Mouse (Mus musculus): ENCODE results near the gene Cnot8. TPM values are rescaled to one million over a fixed set of nuclear protein-coding genes. Genes with fewer than 3 reads are reported as not detected.

Cnot8 gene
- polyA plus RNA-seq, 1 experiment: 78.0 TPM

GRCm38 (mm10) chr11:58165072-58165471, 61.1 kb downstream of the Cnot8 start:
- no peak for DNase-seq (ENCODE audit: low spot score)

GRCm38 (mm10) chr11:58167822-58168166, 63.8 kb downstream of the Cnot8 start:
- no peak for DNase-seq (ENCODE audit: low spot score)

Other genes starting within 250 kb of the Cnot8 start
- 31.1 and 42.6 TPM in 2 replicates for gene Larp1, start 95.1 kb upstream of the Cnot8 start, polyA plus RNA-seq (2012; rRNA removed)
- not detected in 2 replicates for gene Gm12248, start 11.0 kb upstream of the Cnot8 start, polyA plus RNA-seq (2012; rRNA removed)
- 6.6 and 7.1 TPM in 2 replicates for gene Gemin5, start 64.4 kb downstream of the Cnot8 start, polyA plus RNA-seq (2012; rRNA removed)
- gene Mrpl22, start 67.5 kb downstream of the Cnot8 start, polyA plus RNA-seq (2012; rRNA removed): 50.3 and 66.3 TPM in 2 replicates
- 23.8 and 57.1 TPM in 2 replicates for gene Igtp, start 95.4 kb downstream of the Cnot8 start, polyA plus RNA-seq (2012; rRNA removed)
- 22.1 and 54.2 TPM in 2 replicates for gene Irgm2, start 95.5 kb downstream of the Cnot8 start, polyA plus RNA-seq (2012; rRNA removed)
- 0.04 TPM in 1 of 2 replicates, not detected in the other for gene 4930438A08Rik, start 170.6 kb downstream of the Cnot8 start, polyA plus RNA-seq (2012; rRNA removed)
- gene Zfp692, start 202.9 kb downstream of the Cnot8 start, polyA plus RNA-seq (2012; rRNA removed): 30.9 and 46.0 TPM in 2 replicates
- gene Zfp672, start 226.2 kb downstream of the Cnot8 start, polyA plus RNA-seq (2012; rRNA removed): 43.2 and 48.6 TPM in 2 replicates
- 22.0 and 23.9 TPM in 2 replicates for gene Sh3bp5l, start 226.6 kb downstream of the Cnot8 start, polyA plus RNA-seq (2012; rRNA removed)

Data from urinary bladder, adult 2 months (tissue).